Mouse (Mus musculus) bone marrow, adult 2 months (tissue): ENCODE data around the gene Erbb2.

ENCODE experiments used
- CTCF ChIP-seq: fragments of 200-500 bp; IDR thresholded peaks from 2 replicates; pipeline ENCODE4 v1.5.1; 2011; ENCODE audit warnings: low read length, control low read depth; ENCODE audit not compliant: control insufficient read depth, insufficient read depth
- POLR2A ChIP-seq: fragments of 200-500 bp; IDR thresholded peaks from 2 replicates; pipeline ENCODE4 v1.6.1; 2011; ENCODE audit warnings: low read depth, mild to moderate bottlenecking, control low read depth, low read length, borderline replicate concordance; ENCODE audit not compliant: control insufficient read depth

DNA sequence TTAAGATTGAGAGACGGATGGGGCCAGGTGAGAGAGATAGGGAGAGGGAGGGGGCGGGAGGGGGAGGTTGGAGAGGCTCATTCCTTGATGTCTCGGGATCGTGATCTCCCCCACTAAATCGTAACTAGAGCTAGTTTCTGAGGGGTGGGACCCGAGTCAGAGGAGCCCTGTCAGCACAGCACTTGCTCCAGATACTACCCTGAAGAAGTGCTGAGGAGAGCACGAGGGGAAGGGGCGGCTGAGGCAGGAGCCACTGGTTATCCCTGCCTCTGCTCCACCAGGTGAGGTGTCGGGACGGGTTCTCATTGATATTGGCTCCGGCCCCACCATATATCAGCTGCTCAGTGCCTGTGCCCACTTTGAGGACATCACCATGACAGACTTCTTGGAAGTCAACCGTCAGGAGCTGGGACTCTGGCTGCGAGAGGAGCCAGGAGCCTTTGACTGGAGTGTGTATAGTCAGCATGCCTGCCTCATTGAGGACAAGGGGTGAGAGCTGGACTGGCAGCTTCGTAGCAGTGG lies 25.2 kb upstream of the Erbb2 start:
- TF ChIP-seq CTCF (no peak), POLR2A (no peak)
